Mouse (Mus musculus) small intestine, adult 2 months (tissue): ENCODE measurements around the gene Slc12a8.

Source experiments
- CTCF ChIP-seq: fragments of 200-500 bp; IDR thresholded peaks from 2 replicates; pipeline ENCODE4 v1.5.1; 2012; ENCODE audit warnings: low read depth, mild to moderate bottlenecking, control low read depth, inconsistent platforms, low read length, moderate library complexity, mixed read lengths; ENCODE audit not compliant: insufficient replicate concordance, insufficient read length; ENCODE audit errors: extremely low read depth
- POLR2A ChIP-seq: fragments of 200-500 bp; IDR thresholded peaks from 2 replicates; pipeline ENCODE4 v1.6.1; 2012; ENCODE audit warnings: low read depth, mild to moderate bottlenecking, control low read depth, inconsistent platforms, low read length, moderate library complexity

GRCm38 (mm10) chr16:33517627-33518026 is 499 bp downstream of the Slc12a8 start:
- TF ChIP-seq CTCF (no peak), POLR2A (no peak)
